Mouse (Mus musculus) embryonic facial prominence, embryonic 10.5 days (tissue): ENCODE data around the gene Ret. TPM values are rescaled to one million over a fixed set of nuclear protein-coding genes. Genes with fewer than 3 reads are reported as not detected.
A peak's percentile ranks its signal among the peaks of the same experiment; 100 is the strongest.

Experiments used
- DNase-seq: peaks from one replicate; pipeline ENCODE4 v3.0.0-alpha.2; 2017; ENCODE audit warnings: low spot score
- H3K27ac ChIP-seq: fragments of 300-500 bp; sonication (generic); replicated peaks from 2 replicates; pipeline ENCODE4 v1.5.1; 2016; ENCODE audit warnings: mild to moderate bottlenecking
- H3K27me3 ChIP-seq: fragments of 300-500 bp; sonication (generic); replicated peaks from 2 replicates; pipeline ENCODE4 v1.6.1; 2016; ENCODE audit warnings: low read depth, mild to moderate bottlenecking; ENCODE audit not compliant: poor library complexity, severe bottlenecking
- H3K36me3 ChIP-seq: fragments of 300-500 bp; sonication (generic); replicated peaks from 2 replicates; pipeline ENCODE4 v1.6.1; 2016; ENCODE audit warnings: mild to moderate bottlenecking, moderate library complexity
- H3K4me1 ChIP-seq: fragments of 300-500 bp; sonication (generic); 2 replicates; pipeline ENCODE4 v1.6.1; 2016
- H3K4me3 ChIP-seq: fragments of 300-500 bp; sonication (generic); 2 replicates; pipeline ENCODE4 v1.5.1; 2016; ENCODE audit warnings: mild to moderate bottlenecking, moderate library complexity
- H3K9me3 ChIP-seq: fragments of 300-500 bp; sonication (generic); 2 replicates; pipeline ENCODE4 v1.6.1; 2016; ENCODE audit warnings: mild to moderate bottlenecking
- WGBS: fragments of 180-500 bp; shearing (Covaris S2); methylation state at CpG from one replicate; pipeline ENCODE4 v1.1.7; 2016; 5-methylcytosine and 5-hydroxymethylcytosine counted together
- polyA plus RNA-seq: library from polyadenylated mRNA; unstranded; fragments of >200 nt; fragmentation: Nextera tagmentation; extraction: Ambion mirVana; gene quantifications from 2 replicates; pipeline ENCODE4 v1.2.1, GENCODE M21; 2016

Ret gene
- polyA plus RNA-seq, 1 experiment from 2014 or later: 1.2 TPM

- H3K9me3 ChIP-seq: no peaks in the 10 kb centered on the region
- no peak overlapping the region for H3K4me3 ChIP-seq
- H3K36me3 ChIP-seq: no peaks in the 10 kb centered on the region
- DNase-seq: peak; percentile 49
- H3K27me3 ChIP-seq: peaks cover 89% of the 10 kb centered on the region
- H3K4me1 ChIP-seq: peaks cover 22% of the 10 kb centered on the region
- 33% methylated on average over 8 of the region's 8 CpGs for WGBS
- no peak overlapping the region for H3K27ac ChIP-seq
Observed at GRCm38 (mm10) chr6:118195108-118195507, 2.4 kb downstream of the Ret start.

GRCm38 (mm10) chr6:118192882-118193281, 4.6 kb downstream of the Ret start:
- 65% methylated on average over 3 of the region's 3 CpGs for WGBS
- peaks cover 66% of the 10 kb centered on the region for H3K27me3 ChIP-seq
- no peak overlapping the region for H3K27ac ChIP-seq

GRCm38 (mm10) chr6:118192199-118192598, 5.3 kb downstream of the Ret start:
- Histone ChIP-seq H3K9me3 (no peaks in the 10 kb centered on the region), H3K27ac (no peak overlapping the region), H3K36me3 (no peaks in the 10 kb centered on the region), H3K4me3 (no peak overlapping the region), H3K27me3 (peaks cover 60% of the 10 kb centered on the region), H3K4me1 (peaks cover 14% of the 10 kb centered on the region)
- WGBS: 76% methylated on average over 4 of the region's 4 CpGs
- DNase-seq: no peak

More at GRCm38 (mm10) chr6:118192882-118193281, 4.6 kb downstream of the Ret start:
- Histone ChIP-seq H3K4me1 (peaks cover 21% of the 10 kb centered on the region), H3K36me3 (no peaks in the 10 kb centered on the region), H3K4me3 (no peak overlapping the region), H3K9me3 (no peaks in the 10 kb centered on the region)
- DNase-seq: no peak

- no peak for DNase-seq
- Histone ChIP-seq H3K27me3 (peaks cover 35% of the 10 kb centered on the region), H3K9me3 (no peaks in the 10 kb centered on the region), H3K4me1 (peaks cover 11% of the 10 kb centered on the region), H3K4me3 (no peak overlapping the region), H3K27ac (no peak overlapping the region), H3K36me3 (no peaks in the 10 kb centered on the region)
- WGBS: 48% methylated on average over 3 of the region's 3 CpGs
Observed at GRCm38 (mm10) chr6:118189764-118190163, 7.8 kb downstream of the Ret start.

GRCm38 (mm10) chr6:118188599-118188998, 8.9 kb downstream of the Ret start:
- no peak for DNase-seq
- H3K27me3 ChIP-seq: peaks cover 24% of the 10 kb centered on the region
- H3K4me1 ChIP-seq: peaks cover 11% of the 10 kb centered on the region
- no peak overlapping the region for H3K4me3 ChIP-seq
- no peaks in the 10 kb centered on the region for H3K36me3 ChIP-seq
- H3K9me3 ChIP-seq: no peaks in the 10 kb centered on the region
- WGBS: 80% methylated on average over 9 of the region's 9 CpGs
- H3K27ac ChIP-seq: no peak overlapping the region

GRCm38 (mm10) chr6:118187285-118187641, 10.3 kb downstream of the Ret start:
- peaks cover 10% of the 10 kb centered on the region; the same call in 1 of the 2 replicates for H3K27me3 ChIP-seq
- H3K9me3 ChIP-seq: no peaks in the 10 kb centered on the region
- WGBS: 84% methylated on average over 3 of the region's 3 CpGs
- no peak for DNase-seq
- no peak overlapping the region for H3K4me3 ChIP-seq
- peaks cover 11% of the 10 kb centered on the region for H3K4me1 ChIP-seq
- no peak overlapping the region for H3K27ac ChIP-seq
- no peaks in the 10 kb centered on the region for H3K36me3 ChIP-seq

- no peak overlapping the region for H3K27ac ChIP-seq
- 69% methylated on average over 17 of the region's 17 CpGs for WGBS
- no peaks in the 10 kb centered on the region for H3K9me3 ChIP-seq
- no peak for DNase-seq
- peaks cover 11% of the 10 kb centered on the region for H3K4me1 ChIP-seq
- 0 out of 2 replicates have a peak, but pooled peaks cover 6% of the 10 kb centered on the region for H3K27me3 ChIP-seq
- H3K4me3 ChIP-seq: no peak overlapping the region
- H3K36me3 ChIP-seq: no peaks in the 10 kb centered on the region
Observed at GRCm38 (mm10) chr6:118186620-118187284, 10.8 kb downstream of the Ret start.

- no peaks in the 10 kb centered on the region for H3K27me3 ChIP-seq
- 92% methylated on average over 10 of the region's 10 CpGs for WGBS
Observed at GRCm38 (mm10) chr6:118184126-118184525, 13.4 kb downstream of the Ret start.

GRCm38 (mm10) chr6:118180085-118180423, 17.5 kb downstream of the Ret start:
- Histone ChIP-seq H3K36me3 (no peaks in the 10 kb centered on the region), H3K4me1 (no peaks in the 10 kb centered on the region), H3K4me3 (no peak overlapping the region), H3K9me3 (no peaks in the 10 kb centered on the region), H3K27me3 (no peaks in the 10 kb centered on the region), H3K27ac (no peak overlapping the region)
- DNase-seq: no peak
- 84% methylated on average over 12 of the region's 12 CpGs for WGBS

More at GRCm38 (mm10) chr6:118184126-118184525, 13.4 kb downstream of the Ret start:
- Histone ChIP-seq H3K4me1 (peaks cover 11% of the 10 kb centered on the region), H3K9me3 (no peaks in the 10 kb centered on the region), H3K27ac (no peak overlapping the region), H3K4me3 (no peak overlapping the region), H3K36me3 (no peaks in the 10 kb centered on the region)
- no peak for DNase-seq

- no peaks in the 10 kb centered on the region for H3K36me3 ChIP-seq
- peak; percentile 78 for DNase-seq
- H3K4me1 ChIP-seq: no peaks in the 10 kb centered on the region
- H3K27me3 ChIP-seq: no peaks in the 10 kb centered on the region
- WGBS: 64% methylated on average over 13 of the region's 13 CpGs
- H3K9me3 ChIP-seq: no peaks in the 10 kb centered on the region
- no peak overlapping the region for H3K4me3 ChIP-seq
- H3K27ac ChIP-seq: no peak overlapping the region
Observed at GRCm38 (mm10) chr6:118179316-118180084, 18.0 kb downstream of the Ret start.

- no peak overlapping the region for H3K27ac ChIP-seq
- no peak for DNase-seq
- no peaks in the 10 kb centered on the region for H3K27me3 ChIP-seq
- no peaks in the 10 kb centered on the region for H3K36me3 ChIP-seq
- no peak overlapping the region for H3K4me3 ChIP-seq
- no peaks in the 10 kb centered on the region for H3K9me3 ChIP-seq
- H3K4me1 ChIP-seq: no peaks in the 10 kb centered on the region
- 80% methylated on average over 5 of the region's 5 CpGs for WGBS
Observed at GRCm38 (mm10) chr6:118173975-118174328, 23.6 kb downstream of the Ret start.

- DNase-seq: no peak
- no peaks in the 10 kb centered on the region for H3K4me1 ChIP-seq
- H3K36me3 ChIP-seq: no peaks in the 10 kb centered on the region
- H3K27ac ChIP-seq: no peak overlapping the region
- no peak overlapping the region for H3K4me3 ChIP-seq
- no peaks in the 10 kb centered on the region for H3K27me3 ChIP-seq
- WGBS: 91% methylated on average over 18 of the region's 18 CpGs
- H3K9me3 ChIP-seq: no peaks in the 10 kb centered on the region
Observed at GRCm38 (mm10) chr6:118173251-118173974, 24.1 kb downstream of the Ret start.
